Comparison of ENCODE assay signal across 22 mouse cellular contexts in the genomic region with DNA sequence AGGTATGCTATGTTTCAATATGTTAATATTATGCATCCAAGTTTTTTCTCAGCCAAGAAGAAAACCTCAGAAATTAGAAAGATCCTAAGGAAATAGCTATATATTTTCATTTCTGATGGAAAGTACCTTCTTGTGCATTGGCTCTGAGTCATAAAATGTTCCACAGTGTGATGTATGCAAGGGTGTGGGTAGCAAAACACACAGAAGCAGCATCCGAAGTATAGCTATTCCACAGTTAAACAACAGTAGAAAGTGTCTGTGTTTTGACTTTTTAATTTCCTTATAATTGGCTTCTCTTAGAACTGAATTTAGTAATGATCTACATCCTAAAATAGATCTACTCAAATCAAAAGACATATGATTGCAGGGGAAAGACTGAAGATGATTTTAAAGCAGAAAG.
A peak's percentile ranks its signal among the peaks of the same experiment; 100 is the strongest.
DNase-seq lines count a peak whose midpoint lies in the region; ATAC-seq and TF ChIP-seq lines count a peak whose summit lies in the region.
"Had no signal": no experiment of that assay in that cellular context is flagged by ENCODE, and none has a peak within 500 bp of the region (broad histone marks: within the 10 kb centered on the region; RNA-seq: fewer than 3 reads in every experiment).

No protein-coding gene starts in this region.

- no peak overlapping the region for H3K27ac ChIP-seq in forebrain, postnatal 0 days (ENCODE audit: low read depth, low read length)
- no peak overlapping the region for H3K27ac ChIP-seq in forebrain, embryonic 16.5 days (ENCODE audit: low read length)
- H3K27ac ChIP-seq in embryonic facial prominence, embryonic 10.5 days (replicated peaks): no peak overlapping the region

- H3K36me3 ChIP-seq in forebrain, postnatal 0 days (ENCODE audit: insufficient read depth): no peaks in the 10 kb centered on the region
- no peaks in the 10 kb centered on the region for H3K36me3 ChIP-seq in forebrain, embryonic 16.5 days (ENCODE audit: control insufficient read depth, insufficient read depth)
- H3K36me3 ChIP-seq in embryonic facial prominence, embryonic 10.5 days (replicated peaks): no peaks in the 10 kb centered on the region
- H3K36me3 ChIP-seq: G1E had no signal

- peak; percentile 64 for ATAC-seq in forebrain, postnatal 0 days
- no peak for ATAC-seq in forebrain, embryonic 16.5 days
- peak; percentile 85 for ATAC-seq in frontal cortex, adult (ENCODE audit: low TSS enrichment)
- ATAC-seq: activated CD4-positive, CD25-positive, alpha-beta regulatory T cell, adult 4 months; CD4-positive, CD25-positive, alpha-beta regulatory T cell, adult 4 months; Patski had no signal

- no peaks in the 10 kb centered on the region for H3K9me3 ChIP-seq in forebrain, postnatal 0 days (ENCODE audit: low read length)
- no peaks in the 10 kb centered on the region for H3K9me3 ChIP-seq in forebrain, embryonic 16.5 days (ENCODE audit: control insufficient read depth, low read length)
- no peaks in the 10 kb centered on the region for H3K9me3 ChIP-seq in embryonic facial prominence, embryonic 10.5 days

- no peak for TF ChIP-seq CTCF in forebrain, postnatal 0 days (IDR thresholded peaks at IDR 0.05; ENCODE audit: low read depth)

- H3K4me2 ChIP-seq in forebrain, postnatal 0 days (ENCODE audit: low read depth): no peak overlapping the region
- no peak overlapping the region for H3K4me2 ChIP-seq in forebrain, embryonic 16.5 days (ENCODE audit: low read length)

- no peak for DNase-seq in forebrain, postnatal 0 days
- no peak for DNase-seq in frontal cortex, postnatal 36 days (ENCODE audit: low spot score in 2 of 2)
- DNase-seq in brain, adult 2 months (ENCODE audit: low read depth, low spot score): peak; percentile 39
- no peak for DNase-seq in embryonic facial prominence, embryonic 10.5 days (ENCODE audit: low spot score)
- DNase-seq: adrenal gland, adult 2 months; adrenal gland, adult 8-10 months; adrenal gland, postnatal 10 days; adrenal gland, postnatal 14 days; adrenal gland, postnatal 25 days; adrenal gland, postnatal 36 days; B cell, adult 2 months; cerebellum, adult 11 months; cerebellum, adult 11-12 months; cerebellum, adult 18-20 months; cerebellum, adult 2 months had no signal

- H3K27me3 ChIP-seq in forebrain, postnatal 0 days (ENCODE audit: insufficient read depth, low read length): no peaks in the 10 kb centered on the region
- no peaks in the 10 kb centered on the region for H3K27me3 ChIP-seq in forebrain, embryonic 16.5 days (replicated peaks; ENCODE audit: control insufficient read depth, insufficient read depth, low read length)
- H3K27me3 ChIP-seq in embryonic facial prominence, embryonic 10.5 days (replicated peaks; ENCODE audit: low read depth, poor library complexity, severe bottlenecking): no peaks in the 10 kb centered on the region
- H3K27me3 ChIP-seq: CH12.LX, Patski had no signal

- no peak overlapping the region for H3K4me3 ChIP-seq in forebrain, postnatal 0 days (ENCODE audit: low read depth, low read length)
- no peak overlapping the region for H3K4me3 ChIP-seq in forebrain, embryonic 16.5 days (replicated peaks; ENCODE audit: low read length)
- H3K4me3 ChIP-seq in embryonic facial prominence, embryonic 10.5 days: no peak overlapping the region

- no peaks in the 10 kb centered on the region for H3K4me1 ChIP-seq in forebrain, postnatal 0 days (ENCODE audit: insufficient read depth)
- no peaks in the 10 kb centered on the region for H3K4me1 ChIP-seq in forebrain, embryonic 16.5 days (replicated peaks; ENCODE audit: control insufficient read depth, insufficient read depth, low read length)
- H3K4me1 ChIP-seq in embryonic facial prominence, embryonic 10.5 days: no peaks in the 10 kb centered on the region

- 70% methylated on average over 1 of the region's 1 CpGs for WGBS in forebrain, postnatal 0 days
- 82% methylated on average over 1 of the region's 1 CpGs for WGBS in forebrain, embryonic 16.5 days
- 86% methylated on average over 1 of the region's 1 CpGs for WGBS in embryonic facial prominence, embryonic 10.5 days

- H3K9ac ChIP-seq in forebrain, postnatal 0 days: no peak overlapping the region
- H3K9ac ChIP-seq in forebrain, embryonic 16.5 days (replicated peaks; ENCODE audit: low read depth, low read length): no peak overlapping the region
